Mouse (Mus musculus) midbrain, embryonic 10.5 days (tissue): ENCODE results near the gene Polr3e. TPM values are rescaled to one million over a fixed set of nuclear protein-coding genes. Genes with fewer than 3 reads are reported as not detected.
"Not testable (repeated sequence)": the region's sequence is repeated elsewhere in the genome, so short reads cannot be mapped to it uniquely, and the experiment has no call there.

ENCODE experiments used
- DNase-seq: peaks from one replicate; pipeline ENCODE4 v3.0.0-alpha.2; 2017; ENCODE audit warnings: low spot score
- H3K27ac ChIP-seq: fragments of 300-500 bp; sonication (generic); replicated peaks from 2 replicates; pipeline ENCODE4 v1.5.1; 2016; ENCODE audit warnings: mild to moderate bottlenecking
- H3K27me3 ChIP-seq: fragments of 300-500 bp; sonication (generic); 2 replicates; pipeline ENCODE4 v1.6.1; 2016; ENCODE audit warnings: low read depth, mild to moderate bottlenecking; ENCODE audit not compliant: poor library complexity, severe bottlenecking
- H3K36me3 ChIP-seq: fragments of 300-500 bp; sonication (generic); 2 replicates; pipeline ENCODE4 v1.6.1; 2016; ENCODE audit warnings: mild to moderate bottlenecking, moderate library complexity
- H3K4me1 ChIP-seq: fragments of 300-500 bp; sonication (generic); 2 replicates; pipeline ENCODE4 v1.6.1; 2016
- H3K4me3 ChIP-seq: fragments of 300-500 bp; sonication (generic); 2 replicates; pipeline ENCODE4 v1.5.1; 2016; ENCODE audit warnings: mild to moderate bottlenecking, moderate library complexity
- H3K9me3 ChIP-seq: fragments of 300-500 bp; sonication (generic); replicated peaks from 2 replicates; pipeline ENCODE4 v1.6.1; 2016; ENCODE audit warnings: mild to moderate bottlenecking
- WGBS: fragments of 180-500 bp; shearing (Covaris S2); methylation state at CpG from one replicate; pipeline ENCODE4 v1.1.7; 2016; 5-methylcytosine and 5-hydroxymethylcytosine counted together
- polyA plus RNA-seq: library from polyadenylated mRNA; unstranded; fragments of >200 nt; fragmentation: Nextera tagmentation; extraction: Ambion mirVana; gene quantifications from 2 replicates; pipeline ENCODE4 v1.2.1, GENCODE M21; 2016

The Polr3e gene
- polyA plus RNA-seq, 1 experiment from 2014 or later = 41.0 TPM

GRCm38 (mm10) chr7:120918526-120918962 is 1.0 kb downstream of the Polr3e start:
- Histone ChIP-seq H3K27me3 (no peaks in the 10 kb centered on the region), H3K27ac (peak overlapping the region; percentile 93), H3K4me3 (peak overlapping the region; percentile 83), H3K36me3 (peaks cover 26% of the 10 kb centered on the region), H3K9me3 (no peaks in the 10 kb centered on the region), H3K4me1 (peaks cover 34% of the 10 kb centered on the region)
- peak; percentile 59 for DNase-seq
- 10% methylated on average over 10 of the region's 10 CpGs for WGBS

GRCm38 (mm10) chr7:120933110-120933509 is 15.6 kb downstream of the Polr3e start:
- H3K4me3 ChIP-seq = no peak overlapping the region
- no peak for DNase-seq
- H3K27me3 ChIP-seq = no peaks in the 10 kb centered on the region
- H3K36me3 ChIP-seq = peaks cover 100% of the 10 kb centered on the region
- H3K4me1 ChIP-seq = peaks cover 3% of the 10 kb centered on the region; the same call in 1 of the 2 replicates
- WGBS = 90% methylated on average over 7 of the region's 7 CpGs
- H3K9me3 ChIP-seq = no peaks in the 10 kb centered on the region
- H3K27ac ChIP-seq = no peak overlapping the region

GRCm38 (mm10) chr7:120933680-120934195 is 16.2 kb downstream of the Polr3e start:
- Histone ChIP-seq H3K4me1 (peaks cover 3% of the 10 kb centered on the region; the same call in 1 of the 2 replicates), H3K36me3 (peaks cover 100% of the 10 kb centered on the region), H3K27me3 (no peaks in the 10 kb centered on the region), H3K27ac (no peak overlapping the region), H3K9me3 (no peaks in the 10 kb centered on the region), H3K4me3 (no peak overlapping the region)
- DNase-seq = no peak
- 86% methylated on average over 5 of the region's 5 CpGs for WGBS

DNA sequence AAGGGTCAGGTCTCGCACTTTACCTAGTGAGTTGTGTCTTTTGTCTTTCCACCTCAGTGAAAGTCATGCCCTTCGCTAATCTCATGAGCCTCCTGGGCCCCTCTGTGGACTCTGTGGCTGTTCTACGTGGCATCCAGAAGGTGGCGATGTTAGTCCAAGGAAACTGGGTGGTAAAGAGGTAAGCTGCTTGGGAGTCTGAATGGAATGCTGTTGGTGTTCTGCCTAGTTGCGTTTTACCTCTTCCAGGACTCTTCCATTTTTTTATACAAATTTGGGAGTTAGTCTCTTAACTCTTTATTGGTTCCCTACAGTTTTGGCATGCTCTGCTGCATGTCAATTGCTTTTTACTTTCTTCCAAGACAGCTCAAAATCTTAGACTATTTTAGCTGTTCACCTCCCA is 17.2 kb downstream of the Polr3e start:
- DNase-seq = peak; percentile 51
- Histone ChIP-seq H3K9me3 (no peaks in the 10 kb centered on the region), H3K36me3 (peaks cover 100% of the 10 kb centered on the region), H3K4me3 (no peak overlapping the region), H3K4me1 (peaks cover 3% of the 10 kb centered on the region; the same call in 1 of the 2 replicates), H3K27ac (no peak overlapping the region), H3K27me3 (no peaks in the 10 kb centered on the region)
- WGBS = 38% methylated on average over 5 of the region's 5 CpGs

DNA sequence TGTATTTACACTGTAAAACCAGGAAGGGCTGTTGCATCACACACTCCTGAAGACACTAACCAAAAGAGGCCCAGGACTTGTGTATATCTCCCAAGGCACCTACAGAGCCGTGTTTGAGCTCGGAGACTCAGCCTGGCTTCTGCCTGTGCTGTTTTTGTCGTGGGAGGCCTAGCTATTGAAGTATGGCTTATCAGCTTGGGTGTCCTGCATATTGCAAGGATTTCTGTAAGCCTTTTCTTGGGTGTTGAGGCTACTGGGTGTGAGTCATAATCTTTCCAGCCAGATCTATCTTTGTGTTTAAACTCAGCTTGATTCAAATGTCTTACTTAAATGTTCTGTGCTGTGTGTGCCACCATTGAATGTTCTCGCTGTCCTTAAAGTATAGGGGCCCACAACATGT is 19.0 kb downstream of the Polr3e start:
- Histone ChIP-seq H3K27me3 (no peaks in the 10 kb centered on the region), H3K27ac (no peak overlapping the region), H3K36me3 (peaks cover 100% of the 10 kb centered on the region), H3K4me3 (no peak overlapping the region), H3K4me1 (peaks cover 3% of the 10 kb centered on the region; the same call in 1 of the 2 replicates), H3K9me3 (no peaks in the 10 kb centered on the region)
- DNase-seq = no peak
- 91% methylated on average over 4 of the region's 4 CpGs for WGBS

DNA sequence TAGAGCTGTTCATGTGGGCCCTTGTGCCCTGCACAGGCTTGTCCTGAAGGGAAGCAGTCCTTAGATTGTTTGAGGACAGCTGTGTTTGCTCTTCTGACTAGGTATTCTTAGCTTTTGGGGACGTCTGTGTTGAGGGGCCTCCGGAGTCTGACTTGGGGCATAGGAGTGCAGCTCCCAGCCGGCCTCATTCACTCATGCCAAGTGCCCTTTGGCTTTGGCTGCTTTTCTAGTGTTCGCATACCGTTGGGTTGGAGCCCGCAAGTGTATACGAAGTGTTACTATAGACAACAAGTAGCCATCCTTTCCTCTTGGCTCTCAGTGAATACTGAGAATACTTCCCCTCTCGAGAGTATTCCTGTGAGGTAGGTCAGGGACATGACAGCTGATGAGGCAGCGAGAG is 20.7 kb downstream of the Polr3e start:
- peaks cover 3% of the 10 kb centered on the region; the same call in 1 of the 2 replicates for H3K4me1 ChIP-seq
- H3K4me3 ChIP-seq = no peak overlapping the region
- DNase-seq = no peak
- no peaks in the 10 kb centered on the region for H3K27me3 ChIP-seq
- 88% methylated on average over 9 of the region's 9 CpGs for WGBS
- H3K27ac ChIP-seq = no peak overlapping the region
- H3K36me3 ChIP-seq = peaks cover 100% of the 10 kb centered on the region
- no peaks in the 10 kb centered on the region for H3K9me3 ChIP-seq

GRCm38 (mm10) chr7:120940343-120940742 is 22.8 kb downstream of the Polr3e start:
- WGBS = 95% methylated on average over 12 of the region's 12 CpGs
- DNase-seq = no peak

GRCm38 (mm10) chr7:120941214-120941613 is 23.7 kb downstream of the Polr3e start:
- H3K4me3 ChIP-seq = no peak overlapping the region
- no peaks in the 10 kb centered on the region for H3K27me3 ChIP-seq
- no peaks in the 10 kb centered on the region; the same call in 1 of the 2 replicates for H3K4me1 ChIP-seq
- H3K36me3 ChIP-seq = peaks cover 100% of the 10 kb centered on the region
- H3K9me3 ChIP-seq = no peaks in the 10 kb centered on the region
- no peak overlapping the region for H3K27ac ChIP-seq
- DNase-seq = no peak
- WGBS = 94% methylated on average over 6 of the region's 6 CpGs

More at GRCm38 (mm10) chr7:120940343-120940742, 22.8 kb downstream of the Polr3e start:
- peaks cover 100% of the 10 kb centered on the region for H3K36me3 ChIP-seq
- H3K27ac ChIP-seq = no peak overlapping the region
- H3K9me3 ChIP-seq = no peaks in the 10 kb centered on the region
- no peaks in the 10 kb centered on the region for H3K27me3 ChIP-seq
- no peaks in the 10 kb centered on the region; the same call in 1 of the 2 replicates for H3K4me1 ChIP-seq
- H3K4me3 ChIP-seq = no peak overlapping the region

GRCm38 (mm10) chr7:120942506-120942905 is 25.0 kb downstream of the Polr3e start:
- Histone ChIP-seq H3K9me3 (no peaks in the 10 kb centered on the region), H3K4me1 (no peaks in the 10 kb centered on the region; the same call in 1 of the 2 replicates), H3K27me3 (no peaks in the 10 kb centered on the region), H3K27ac (no peak overlapping the region), H3K36me3 (peaks cover 93% of the 10 kb centered on the region), H3K4me3 (no peak overlapping the region)
- no peak for DNase-seq
- 95% methylated on average over 1 of the region's 1 CpGs for WGBS

DNA sequence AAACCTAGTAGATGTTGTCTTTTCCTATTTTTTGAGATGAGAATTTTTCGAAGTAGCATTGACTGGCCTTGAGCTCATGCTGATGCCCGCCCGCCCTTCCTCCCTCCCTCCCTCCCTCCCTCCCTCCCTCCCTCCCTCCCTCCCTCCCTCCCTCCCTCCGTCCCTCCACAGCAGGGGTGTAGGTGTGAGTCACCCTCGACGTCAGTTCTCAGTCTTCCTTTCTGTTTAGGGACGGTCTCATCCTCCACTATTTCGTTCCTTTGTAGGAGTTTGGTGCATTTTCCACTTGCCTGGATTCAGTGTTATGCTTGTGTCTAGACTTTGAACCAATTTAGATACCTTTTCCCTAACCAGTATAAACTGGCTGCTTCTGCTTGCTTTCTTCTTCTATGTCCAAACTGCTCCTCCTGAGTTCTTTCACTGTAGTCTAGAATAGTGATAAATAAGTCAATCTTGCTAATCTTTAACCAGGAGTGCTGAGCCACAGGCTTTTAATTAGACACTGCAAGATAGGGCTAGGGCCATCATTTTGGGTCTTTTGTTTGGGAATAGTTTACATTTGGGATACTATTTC is 26.5 kb downstream of the Polr3e start:
- H3K27me3 ChIP-seq = no peaks in the 10 kb centered on the region
- WGBS = 73% methylated on average over 6 of the region's 8 CpGs
- no peak overlapping the region for H3K27ac ChIP-seq
- H3K4me3 ChIP-seq = no peak overlapping the region
- H3K4me1 ChIP-seq = no peaks in the 10 kb centered on the region
- H3K36me3 ChIP-seq = peaks cover 92% of the 10 kb centered on the region
- DNase-seq = no peak
- no peaks in the 10 kb centered on the region for H3K9me3 ChIP-seq

DNA sequence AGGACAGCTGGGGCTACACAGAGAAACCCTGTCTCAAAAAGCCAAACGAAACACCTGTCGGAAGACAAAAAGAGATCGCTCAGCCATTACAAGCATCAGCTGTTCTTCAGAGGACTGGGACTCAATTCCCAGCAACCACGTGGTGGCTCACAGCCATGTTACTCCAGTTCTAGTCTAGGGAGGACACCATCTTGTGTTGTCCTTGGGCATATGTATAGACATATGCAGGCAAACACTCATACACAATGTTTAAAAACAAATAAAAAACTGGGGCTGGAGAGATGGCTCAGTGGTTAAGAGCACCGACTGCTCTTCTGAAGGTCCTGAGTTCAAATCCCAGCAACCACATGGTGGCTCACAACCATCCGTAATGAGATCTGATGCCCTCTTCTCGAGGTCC is 36.0 kb downstream of the Polr3e start:
- WGBS = 84% methylated on average over 7 of the region's 7 CpGs
- not testable (repeated sequence) for H3K4me3 ChIP-seq, H3K9me3 ChIP-seq, H3K27me3 ChIP-seq, H3K27ac ChIP-seq, H3K4me1 ChIP-seq, DNase-seq
- H3K36me3 ChIP-seq = peaks cover 61% of the 10 kb centered on the region

DNA sequence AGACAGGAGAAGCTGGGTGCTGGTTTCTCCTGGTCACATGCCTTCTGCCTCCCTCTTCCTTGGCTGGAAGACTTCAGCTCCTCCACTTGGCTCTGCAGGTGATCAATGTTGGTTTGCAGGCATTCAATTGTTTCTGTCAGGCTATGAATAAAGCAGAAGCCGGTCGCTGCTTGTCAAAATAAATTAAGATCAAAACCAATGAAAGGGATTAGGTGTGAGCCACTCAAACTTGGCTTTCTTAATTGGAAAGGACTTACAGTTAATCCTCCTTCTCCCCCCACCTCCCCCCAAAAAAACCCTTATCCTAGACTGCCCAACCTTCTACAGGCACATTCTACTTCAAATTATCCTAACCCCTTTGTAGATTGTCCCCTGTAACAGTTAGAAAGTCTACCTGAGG is 42.6 kb downstream of the Polr3e start:
- no peak overlapping the region for H3K27ac ChIP-seq
- H3K27me3 ChIP-seq = no peaks in the 10 kb centered on the region
- peaks cover 8% of the 10 kb centered on the region for H3K4me1 ChIP-seq
- DNase-seq = no peak
- WGBS = 78% methylated on average over 2 of the region's 2 CpGs
- H3K36me3 ChIP-seq = peaks cover 57% of the 10 kb centered on the region
- H3K9me3 ChIP-seq = no peaks in the 10 kb centered on the region
- H3K4me3 ChIP-seq = no peak overlapping the region

DNA sequence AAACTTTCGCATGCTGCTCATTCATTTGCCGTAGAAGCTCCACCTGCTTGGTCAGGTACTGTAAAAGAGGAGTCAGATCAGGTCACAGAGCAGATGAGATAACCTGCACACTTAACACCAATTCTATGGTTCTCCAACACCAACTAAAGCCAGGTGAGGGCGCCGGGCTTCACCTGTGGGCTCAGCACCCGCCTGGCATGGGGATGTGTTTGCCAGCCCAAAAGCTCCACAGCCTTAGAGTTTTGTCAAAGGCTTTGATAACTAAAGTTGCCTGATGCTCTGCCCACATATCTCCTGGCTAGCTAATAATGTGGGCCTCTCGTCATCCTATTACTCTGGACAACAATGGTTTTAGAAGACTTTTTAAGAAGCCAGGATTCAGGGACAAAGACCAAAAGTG is 43.1 kb downstream of the Polr3e start:
- Histone ChIP-seq H3K4me1 (peaks cover 8% of the 10 kb centered on the region), H3K4me3 (no peak overlapping the region), H3K36me3 (peaks cover 56% of the 10 kb centered on the region), H3K27ac (no peak overlapping the region), H3K27me3 (no peaks in the 10 kb centered on the region), H3K9me3 (no peaks in the 10 kb centered on the region)
- no peak for DNase-seq
- 85% methylated on average over 6 of the region's 6 CpGs for WGBS
